In genomic region chr13:91976541-91976940, GRCm38 (mm10) we compare ENCODE assay signal across 27 mouse cellular contexts.
"Had no signal": no experiment of that assay in that cellular context is flagged by ENCODE, and none has a peak within 500 bp of the region (broad histone marks: within the 10 kb centered on the region; RNA-seq: fewer than 3 reads in every experiment).

No protein-coding gene starts in this region.

- H3K27me3 ChIP-seq: embryonic facial prominence, embryonic 12.5 days; embryonic facial prominence, embryonic 13.5 days; embryonic facial prominence, embryonic 15.5 days; forebrain, embryonic 12.5 days; forebrain, embryonic 13.5 days; forebrain, embryonic 15.5 days had no signal

- H3K9me3 ChIP-seq: embryonic facial prominence, embryonic 10.5 days; embryonic facial prominence, embryonic 12.5 days; embryonic facial prominence, embryonic 13.5 days; embryonic facial prominence, embryonic 15.5 days; forebrain, embryonic 10.5 days; forebrain, embryonic 12.5 days; forebrain, embryonic 13.5 days; forebrain, embryonic 15.5 days had no signal

- H3K36me3 ChIP-seq: embryonic facial prominence, embryonic 10.5 days; embryonic facial prominence, embryonic 12.5 days; embryonic facial prominence, embryonic 13.5 days; embryonic facial prominence, embryonic 15.5 days; forebrain, embryonic 10.5 days; forebrain, embryonic 12.5 days; forebrain, embryonic 15.5 days had no signal

- ATAC-seq: forebrain, embryonic 13.5 days; forebrain, embryonic 14.5 days; forebrain, embryonic 15.5 days; forebrain, embryonic 16.5 days; forebrain, postnatal 0 days had no signal

- H3K4me3 ChIP-seq: embryonic facial prominence, embryonic 10.5 days; embryonic facial prominence, embryonic 12.5 days; embryonic facial prominence, embryonic 13.5 days; embryonic facial prominence, embryonic 15.5 days; erythroblast, embryonic 14.5 days; forebrain, embryonic 10.5 days; forebrain, embryonic 12.5 days; forebrain, embryonic 13.5 days; forebrain, embryonic 15.5 days; gastrocnemius, adult 2 months; heart, adult 2 months had no signal

- H3K9ac ChIP-seq: embryonic facial prominence, embryonic 12.5 days; embryonic facial prominence, embryonic 13.5 days; embryonic facial prominence, embryonic 15.5 days; forebrain, embryonic 12.5 days; forebrain, embryonic 13.5 days; forebrain, embryonic 15.5 days; forebrain, postnatal 0 days had no signal

- H3K27ac ChIP-seq: embryonic facial prominence, embryonic 10.5 days; embryonic facial prominence, embryonic 12.5 days; embryonic facial prominence, embryonic 13.5 days; embryonic facial prominence, embryonic 15.5 days; forebrain, embryonic 10.5 days; forebrain, embryonic 12.5 days; forebrain, embryonic 13.5 days; forebrain, embryonic 15.5 days; gastrocnemius, adult 2 months; heart, adult 2 months had no signal

- DNase-seq: cerebellum, adult 2 months; cerebellum, adult 8-10 months; cerebellum, adult 9-10 months; cerebellum, postnatal 10 days; cerebellum, postnatal 14 days; cerebellum, postnatal 25 days; cerebellum, postnatal 36 days; embryo, embryonic 11 days; forebrain, postnatal 0 days; gastrocnemius, adult 2 months; gastrocnemius, postnatal 10 days; gastrocnemius, postnatal 14 days; gastrocnemius, postnatal 25 days; gastrocnemius, postnatal 36 days; heart, adult 18-20 months; heart, adult 2 months had no signal

- H3K4me2 ChIP-seq: embryonic facial prominence, embryonic 12.5 days; embryonic facial prominence, embryonic 13.5 days; embryonic facial prominence, embryonic 15.5 days; forebrain, embryonic 12.5 days; forebrain, embryonic 13.5 days; forebrain, embryonic 15.5 days had no signal

- H3K4me1 ChIP-seq: embryonic facial prominence, embryonic 10.5 days; embryonic facial prominence, embryonic 12.5 days; forebrain, embryonic 10.5 days; forebrain, embryonic 12.5 days; forebrain, embryonic 13.5 days; forebrain, embryonic 15.5 days had no signal
